Mouse (Mus musculus) kidney, adult 2 months (tissue): ENCODE results near the gene Gcnt4.

Experiments
- CTCF ChIP-seq: fragments of 200-500 bp; conservative IDR thresholded peaks from 2 replicates; pipeline ENCODE4 v1.5.1; 2011; ENCODE audit warnings: low read depth, mild to moderate bottlenecking, control low read depth, low read length, moderate library complexity, mixed read lengths; ENCODE audit not compliant: insufficient read depth, insufficient read length
- POLR2A ChIP-seq: fragments of 200-500 bp; IDR thresholded peaks from one replicate; pipeline ENCODE4 v1.6.1; 2011; ENCODE audit warnings: low read depth, low read length, control low read depth

- TF ChIP-seq CTCF (no peak), POLR2A (no peak)
Observed at GRCm38 (mm10) chr13:96989129-96989528, 64.6 kb downstream of the Gcnt4 start.
